In the genomic region with DNA sequence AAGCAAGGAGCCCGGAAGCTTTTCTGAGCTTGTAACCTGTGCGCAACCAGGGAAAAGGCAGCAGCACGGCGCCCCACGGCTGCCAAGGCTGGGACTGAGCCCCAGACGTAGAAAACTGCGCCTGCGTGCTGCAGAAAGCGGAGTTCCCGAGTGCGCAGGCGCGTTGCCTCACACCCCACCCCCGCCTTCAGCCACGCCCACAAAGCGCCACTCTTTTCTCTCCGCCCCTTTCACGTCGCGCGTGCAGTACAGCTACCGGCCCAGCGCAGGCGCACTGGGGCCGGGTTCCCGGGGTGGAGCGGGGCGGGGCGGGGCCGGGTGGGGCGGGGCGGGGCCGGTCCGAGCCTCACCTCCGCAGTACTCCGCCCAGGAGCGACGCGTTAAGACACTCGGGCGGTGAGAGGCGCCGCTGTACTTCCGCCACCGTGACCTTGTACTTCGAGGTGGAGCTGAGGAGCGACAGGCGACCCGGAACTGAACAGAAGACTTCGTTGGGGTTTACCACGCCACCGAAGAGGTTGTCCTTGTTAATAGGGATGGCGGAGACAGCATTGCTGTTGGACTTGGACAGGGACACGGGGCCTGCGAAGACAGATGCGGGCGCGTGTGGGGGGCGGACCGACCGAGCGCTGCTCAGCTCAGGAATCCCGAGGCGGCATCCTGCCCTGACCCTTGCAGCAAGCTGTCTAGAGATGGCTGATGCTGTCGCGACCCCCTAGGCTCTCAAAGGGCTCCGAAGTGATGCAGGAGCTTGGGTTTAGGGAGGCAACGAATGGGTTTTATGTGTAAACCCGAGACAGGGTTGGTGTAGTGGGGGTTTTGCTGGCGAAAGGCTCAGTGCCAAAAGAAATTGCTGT, we compare ENCODE assay signal across 8 mouse cellular contexts. TPM values are rescaled to one million over a fixed set of nuclear protein-coding genes. Genes with fewer than 3 reads are reported as not detected.
DNase-seq lines count a peak whose midpoint lies in the region; ATAC-seq and TF ChIP-seq lines count a peak whose summit lies in the region.

No protein-coding gene starts in this region.

- WGBS in bone marrow, adult 2 months, result 1% methylated on average over 70 of the region's 70 CpGs
- under 1% methylated on average over 63 of the region's 70 CpGs for WGBS in embryonic facial prominence, embryonic 14.5 days

- H3K36me3 ChIP-seq in embryonic facial prominence, embryonic 14.5 days (ENCODE audit: control insufficient read depth, insufficient read depth, low read length), result no peaks in the 10 kb centered on the region

- TF ChIP-seq CTCF in bone marrow, adult 2 months (IDR thresholded peaks at IDR 0.05; ENCODE audit: control insufficient read depth, insufficient read depth, low read length), result no peak

- peak; percentile 95 for ATAC-seq in embryonic facial prominence, embryonic 14.5 days (ENCODE audit: low read depth)

- H3K27me3 ChIP-seq in embryonic facial prominence, embryonic 14.5 days (replicated peaks; ENCODE audit: control insufficient read depth, insufficient read depth, low read length), result peaks cover 71% of the 10 kb centered on the region

- H3K27ac ChIP-seq in bone marrow, adult 2 months (ENCODE audit: control insufficient read depth, insufficient read depth, low read depth, low read length, poor library complexity), result no peak overlapping the region
- H3K27ac ChIP-seq in embryonic facial prominence, embryonic 14.5 days (replicated peaks; ENCODE audit: low read depth, low read length), result peak overlapping the region; percentile 63

- no peaks in the 10 kb centered on the region for H3K9me3 ChIP-seq in embryonic facial prominence, embryonic 14.5 days (ENCODE audit: control insufficient read depth, low read length)

- peaks cover 1% of the 10 kb centered on the region for H3K4me1 ChIP-seq in bone marrow, adult 2 months (ENCODE audit: control insufficient read depth, insufficient read depth, low read length)
- H3K4me1 ChIP-seq in embryonic facial prominence, embryonic 14.5 days (ENCODE audit: control insufficient read depth, insufficient read depth, low read length), result peaks cover 3% of the 10 kb centered on the region; the same call in 1 of the 2 replicates

- peak; percentile 96 for DNase-seq in 3134 (ENCODE audit: extremely low read depth, insufficient read length, low spot score)
- DNase-seq in embryonic facial prominence, embryonic 14.5 days (ENCODE audit: low spot score), result peak; percentile 97
- DNase-seq in heart, adult 8-10 months (ENCODE audit: low spot score), result peak; percentile 77
- DNase-seq in kidney, adult 9 months, result peak; percentile 80
- peak; percentile 92 for DNase-seq in liver
- DNase-seq in monocyte, adult 2 months (ENCODE audit: low read depth in 1 of 2, low spot score in 2 of 2), result peak; percentile 57 to 77
- DNase-seq in spleen, postnatal 14 days (ENCODE audit: low spot score in 2 of 2), result peak; percentile 53 to 71

- H3K9ac ChIP-seq in embryonic facial prominence, embryonic 14.5 days (ENCODE audit: low read depth, low read length), result peak overlapping the region; percentile 57

- TF ChIP-seq POLR2A in bone marrow, adult 2 months (IDR thresholded peaks at IDR 0.05; ENCODE audit: borderline replicate concordance, control insufficient read depth, low read depth, low read length), result peak; percentile 61; the same call in 1 of the 2 replicates

- H3K4me3 ChIP-seq in bone marrow, adult 2 months (replicated peaks; ENCODE audit: control insufficient read depth, low read depth, low read length), result peak overlapping the region; percentile 74
- H3K4me3 ChIP-seq in embryonic facial prominence, embryonic 14.5 days (ENCODE audit: low read depth, low read length), result peak overlapping the region; percentile 57

- peak overlapping the region; percentile 82 for H3K4me2 ChIP-seq in embryonic facial prominence, embryonic 14.5 days (ENCODE audit: low read depth, low read length)

RNA-seq across cellular contexts. Expression of a gene that starts 15.2 kb away (rescaled TPM):
- polyA plus RNA-seq in bone marrow, adult 2 months (2011; ENCODE audit: insufficient read depth, insufficient read length, low replicate concordance, missing spikeins), result 2.0 and 8.3 TPM in 2 replicates
- polyA plus RNA-seq in embryonic facial prominence, embryonic 14.5 days (2014; fragmentation: Nextera tagmentation; extraction: Ambion mirVana), result 4.6 and 5.0 TPM in 2 replicates
- total RNA-seq in heart, adult 8-10 months (2022), result under 1 TPM in 3 of 4 experiments, not detected in 1; 0.09 to 0.19 (median 0.16) TPM
